Mouse (Mus musculus): Measurements from ENCODE around the gene Specc1l. TPM values are rescaled to one million over a fixed set of nuclear protein-coding genes. Genes with fewer than 3 reads are reported as not detected.

Gene Specc1l
- polyA plus RNA-seq, 1 experiment from 2014 or later, result 24.8 TPM

- 0 out of 2 replicates have a peak overlapping the region, but pooled peaks have one; percentile 38 for H3K27ac ChIP-seq (ENCODE audit: low read depth)
- no peaks in the 10 kb centered on the region; the same call in 1 of the 2 replicates for H3K36me3 ChIP-seq (ENCODE audit: control insufficient read depth, insufficient read depth, low read length)
- under 1% methylated on average over 76 of the region's 81 CpGs for WGBS
- H3K9me3 ChIP-seq (ENCODE audit: control insufficient read depth, low read length), result no peaks in the 10 kb centered on the region
- peak overlapping the region; percentile 47 for H3K4me3 ChIP-seq (ENCODE audit: low read depth, low read length)
- peak overlapping the region; percentile 73 for H3K4me2 ChIP-seq (ENCODE audit: low read length)
- peaks cover 21% of the 10 kb centered on the region for H3K27me3 ChIP-seq (replicated peaks; ENCODE audit: control insufficient read depth, insufficient read depth, low read length)
- peak; percentile 70 for ATAC-seq (replicated peaks; ENCODE audit: low FRiP score, low TSS enrichment, low read depth)
- DNase-seq (ENCODE audit: low spot score), result peak; percentile 87
- peaks cover 9% of the 10 kb centered on the region for H3K4me1 ChIP-seq (replicated peaks; ENCODE audit: control insufficient read depth, insufficient read depth, low read length)
- peak overlapping the region; percentile 47 for H3K9ac ChIP-seq (ENCODE audit: low read length)
Observed at GRCm38 (mm10) chr10:75316908-75317761, 105.3 kb downstream of the Specc1l start.

- no peak for DNase-seq (ENCODE audit: low spot score)
- H3K27ac ChIP-seq (ENCODE audit: low read depth), result no peak overlapping the region
- peak overlapping the region; percentile 47; the same call in 1 of the 2 replicates for H3K4me3 ChIP-seq (ENCODE audit: low read depth, low read length)
- no peak overlapping the region for H3K9ac ChIP-seq (ENCODE audit: low read length)
- H3K4me2 ChIP-seq (ENCODE audit: low read length), result no peak overlapping the region
- 78% methylated on average over 6 of the region's 6 CpGs for WGBS
- H3K9me3 ChIP-seq (ENCODE audit: control insufficient read depth, low read length), result no peaks in the 10 kb centered on the region
- H3K4me1 ChIP-seq (replicated peaks; ENCODE audit: control insufficient read depth, insufficient read depth, low read length), result peaks cover 9% of the 10 kb centered on the region
- peaks cover 21% of the 10 kb centered on the region for H3K27me3 ChIP-seq (replicated peaks; ENCODE audit: control insufficient read depth, insufficient read depth, low read length)
- H3K36me3 ChIP-seq (ENCODE audit: control insufficient read depth, insufficient read depth, low read length), result no peaks in the 10 kb centered on the region
- no peak for ATAC-seq (replicated peaks; ENCODE audit: low FRiP score, low TSS enrichment, low read depth)
Observed at GRCm38 (mm10) chr10:75318206-75318605, 106.3 kb downstream of the Specc1l start.

- no peak for ATAC-seq (replicated peaks; ENCODE audit: low FRiP score, low TSS enrichment, low read depth)
- H3K9ac ChIP-seq (ENCODE audit: low read length), result no peak overlapping the region
- no peaks in the 10 kb centered on the region for H3K36me3 ChIP-seq (ENCODE audit: control insufficient read depth, insufficient read depth, low read length)
- no peaks in the 10 kb centered on the region for H3K9me3 ChIP-seq (ENCODE audit: control insufficient read depth, low read length)
- no peak overlapping the region for H3K4me3 ChIP-seq (ENCODE audit: low read depth, low read length)
- peaks cover 6% of the 10 kb centered on the region; the same call in 1 of the 2 replicates for H3K4me1 ChIP-seq (replicated peaks; ENCODE audit: control insufficient read depth, insufficient read depth, low read length)
- 57% methylated on average over 4 of the region's 4 CpGs for WGBS
- peaks cover 21% of the 10 kb centered on the region for H3K27me3 ChIP-seq (replicated peaks; ENCODE audit: control insufficient read depth, insufficient read depth, low read length)
- no peak overlapping the region for H3K4me2 ChIP-seq (ENCODE audit: low read length)
- no peak for DNase-seq (ENCODE audit: low spot score)
- no peak overlapping the region for H3K27ac ChIP-seq (ENCODE audit: low read depth)
Observed at GRCm38 (mm10) chr10:75320321-75320720, 108.4 kb downstream of the Specc1l start.

GRCm38 (mm10) chr10:75322966-75323365, 111.1 kb downstream of the Specc1l start:
- Histone ChIP-seq H3K9ac (ENCODE audit: low read length) (no peak overlapping the region), H3K4me2 (ENCODE audit: low read length) (no peak overlapping the region), H3K27ac (ENCODE audit: low read depth) (no peak overlapping the region), H3K4me1 (replicated peaks; ENCODE audit: control insufficient read depth, insufficient read depth, low read length) (no peaks in the 10 kb centered on the region), H3K27me3 (replicated peaks; ENCODE audit: control insufficient read depth, insufficient read depth, low read length) (peaks cover 10% of the 10 kb centered on the region), H3K36me3 (ENCODE audit: control insufficient read depth, insufficient read depth, low read length) (no peaks in the 10 kb centered on the region), H3K4me3 (ENCODE audit: low read depth, low read length) (no peak overlapping the region), H3K9me3 (ENCODE audit: control insufficient read depth, low read length) (no peaks in the 10 kb centered on the region)
- ATAC-seq (replicated peaks; ENCODE audit: low FRiP score, low TSS enrichment, low read depth) (no peak), DNase-seq (ENCODE audit: low spot score) (no peak)
- 61% methylated on average over 6 of the region's 6 CpGs for WGBS

- DNase-seq (ENCODE audit: low spot score), result no peak
Observed at GRCm38 (mm10) chr10:75323986-75324385, 112.1 kb downstream of the Specc1l start.

DNA sequence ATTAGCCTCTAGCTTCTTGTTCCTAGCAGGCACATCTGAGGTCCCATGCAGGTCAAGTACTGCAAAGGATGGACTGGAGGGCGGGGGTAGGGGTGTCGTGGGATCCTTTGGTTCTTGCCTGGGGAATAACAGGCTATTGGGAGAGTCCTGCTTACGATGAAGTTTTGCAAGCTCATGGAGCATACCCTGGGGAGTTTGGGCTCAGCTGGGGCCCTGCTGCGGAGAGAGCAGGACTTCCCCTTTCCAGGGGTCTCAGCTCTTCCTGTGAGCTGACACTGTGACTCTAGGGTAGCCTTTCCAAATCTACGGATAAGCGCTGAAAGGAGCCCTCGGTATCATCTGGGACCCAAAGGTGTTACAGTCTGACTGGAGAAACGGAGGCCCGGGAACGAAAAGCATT, 112.5 kb downstream of the Specc1l start:
- Histone ChIP-seq H3K9me3 (ENCODE audit: control insufficient read depth, low read length) (no peaks in the 10 kb centered on the region), H3K27ac (ENCODE audit: low read depth) (no peak overlapping the region), H3K27me3 (replicated peaks; ENCODE audit: control insufficient read depth, insufficient read depth, low read length) (no peaks in the 10 kb centered on the region), H3K9ac (ENCODE audit: low read length) (no peak overlapping the region), H3K4me3 (ENCODE audit: low read depth, low read length) (no peak overlapping the region), H3K4me2 (ENCODE audit: low read length) (no peak overlapping the region), H3K36me3 (ENCODE audit: control insufficient read depth, insufficient read depth, low read length) (no peaks in the 10 kb centered on the region), H3K4me1 (replicated peaks; ENCODE audit: control insufficient read depth, insufficient read depth, low read length) (no peaks in the 10 kb centered on the region)
- ATAC-seq (replicated peaks; ENCODE audit: low FRiP score, low TSS enrichment, low read depth) (no peak), DNase-seq (ENCODE audit: low spot score) (no peak)
- WGBS, result 75% methylated on average over 10 of the region's 10 CpGs

More at GRCm38 (mm10) chr10:75323986-75324385, 112.1 kb downstream of the Specc1l start:
- Histone ChIP-seq H3K27me3 (replicated peaks; ENCODE audit: control insufficient read depth, insufficient read depth, low read length) (no peaks in the 10 kb centered on the region), H3K4me2 (ENCODE audit: low read length) (no peak overlapping the region), H3K27ac (ENCODE audit: low read depth) (no peak overlapping the region), H3K4me1 (replicated peaks; ENCODE audit: control insufficient read depth, insufficient read depth, low read length) (no peaks in the 10 kb centered on the region), H3K36me3 (ENCODE audit: control insufficient read depth, insufficient read depth, low read length) (no peaks in the 10 kb centered on the region), H3K9me3 (ENCODE audit: control insufficient read depth, low read length) (no peaks in the 10 kb centered on the region), H3K9ac (ENCODE audit: low read length) (no peak overlapping the region), H3K4me3 (ENCODE audit: low read depth, low read length) (no peak overlapping the region)
- ATAC-seq (replicated peaks; ENCODE audit: low FRiP score, low TSS enrichment, low read depth), result no peak
- 82% methylated on average over 8 of the region's 8 CpGs for WGBS

GRCm38 (mm10) chr10:75325821-75326220, 113.9 kb downstream of the Specc1l start:
- no peak overlapping the region for H3K4me3 ChIP-seq (ENCODE audit: low read depth, low read length)
- H3K4me1 ChIP-seq (replicated peaks; ENCODE audit: control insufficient read depth, insufficient read depth, low read length), result no peaks in the 10 kb centered on the region
- H3K4me2 ChIP-seq (ENCODE audit: low read length), result no peak overlapping the region
- no peak overlapping the region for H3K27ac ChIP-seq (ENCODE audit: low read depth)
- H3K27me3 ChIP-seq (replicated peaks; ENCODE audit: control insufficient read depth, insufficient read depth, low read length), result no peaks in the 10 kb centered on the region
- no peaks in the 10 kb centered on the region for H3K36me3 ChIP-seq (ENCODE audit: control insufficient read depth, insufficient read depth, low read length)
- H3K9me3 ChIP-seq (ENCODE audit: control insufficient read depth, low read length), result no peaks in the 10 kb centered on the region
- WGBS, result 95% methylated on average over 23 of the region's 23 CpGs
- H3K9ac ChIP-seq (ENCODE audit: low read length), result no peak overlapping the region
- no peak for ATAC-seq (replicated peaks; ENCODE audit: low FRiP score, low TSS enrichment, low read depth)
- no peak for DNase-seq (ENCODE audit: low spot score)

- Histone ChIP-seq H3K36me3 (ENCODE audit: control insufficient read depth, insufficient read depth, low read length) (no peaks in the 10 kb centered on the region), H3K4me1 (replicated peaks; ENCODE audit: control insufficient read depth, insufficient read depth, low read length) (no peaks in the 10 kb centered on the region), H3K4me3 (ENCODE audit: low read depth, low read length) (no peak overlapping the region), H3K27me3 (replicated peaks; ENCODE audit: control insufficient read depth, insufficient read depth, low read length) (no peaks in the 10 kb centered on the region), H3K4me2 (ENCODE audit: low read length) (no peak overlapping the region), H3K27ac (ENCODE audit: low read depth) (no peak overlapping the region), H3K9me3 (ENCODE audit: control insufficient read depth, low read length) (no peaks in the 10 kb centered on the region), H3K9ac (ENCODE audit: low read length) (no peak overlapping the region)
- 70% methylated on average over 3 of the region's 3 CpGs for WGBS
- no peak for ATAC-seq (replicated peaks; ENCODE audit: low FRiP score, low TSS enrichment, low read depth)
- no peak for DNase-seq (ENCODE audit: low spot score)
Observed at GRCm38 (mm10) chr10:75326553-75326952, 114.7 kb downstream of the Specc1l start.

- 70% methylated on average over 11 of the region's 11 CpGs for WGBS
- Histone ChIP-seq H3K4me3 (ENCODE audit: low read depth, low read length) (no peak overlapping the region), H3K27ac (ENCODE audit: low read depth) (no peak overlapping the region), H3K9me3 (ENCODE audit: control insufficient read depth, low read length) (no peaks in the 10 kb centered on the region), H3K4me2 (ENCODE audit: low read length) (no peak overlapping the region), H3K36me3 (ENCODE audit: control insufficient read depth, insufficient read depth, low read length) (no peaks in the 10 kb centered on the region), H3K4me1 (replicated peaks; ENCODE audit: control insufficient read depth, insufficient read depth, low read length) (no peaks in the 10 kb centered on the region), H3K27me3 (replicated peaks; ENCODE audit: control insufficient read depth, insufficient read depth, low read length) (no peaks in the 10 kb centered on the region), H3K9ac (ENCODE audit: low read length) (no peak overlapping the region)
- ATAC-seq (replicated peaks; ENCODE audit: low FRiP score, low TSS enrichment, low read depth) (no peak), DNase-seq (ENCODE audit: low spot score) (no peak)
Observed at GRCm38 (mm10) chr10:75327081-75327480, 115.2 kb downstream of the Specc1l start.
